Mouse (Mus musculus) thymus, postnatal 0 days (tissue): ENCODE data around the gene Nek6. TPM values are rescaled to one million over a fixed set of nuclear protein-coding genes. Genes with fewer than 3 reads are reported as not detected.

Source experiments
- DNase-seq: peaks from one replicate; pipeline ENCODE4 v3.0.0-alpha.2; 2015; ENCODE audit warnings: low spot score
- polyA plus RNA-seq: library from polyadenylated mRNA; unstranded; fragments of >200 nt; fragmentation: Nextera tagmentation; extraction: Ambion mirVana; gene quantifications from 2 replicates; pipeline ENCODE4 v1.2.1, GENCODE M21; 2015

Nek6 gene
- polyA plus RNA-seq, 1 experiment from 2014 or later = 13.4 TPM

DNA sequence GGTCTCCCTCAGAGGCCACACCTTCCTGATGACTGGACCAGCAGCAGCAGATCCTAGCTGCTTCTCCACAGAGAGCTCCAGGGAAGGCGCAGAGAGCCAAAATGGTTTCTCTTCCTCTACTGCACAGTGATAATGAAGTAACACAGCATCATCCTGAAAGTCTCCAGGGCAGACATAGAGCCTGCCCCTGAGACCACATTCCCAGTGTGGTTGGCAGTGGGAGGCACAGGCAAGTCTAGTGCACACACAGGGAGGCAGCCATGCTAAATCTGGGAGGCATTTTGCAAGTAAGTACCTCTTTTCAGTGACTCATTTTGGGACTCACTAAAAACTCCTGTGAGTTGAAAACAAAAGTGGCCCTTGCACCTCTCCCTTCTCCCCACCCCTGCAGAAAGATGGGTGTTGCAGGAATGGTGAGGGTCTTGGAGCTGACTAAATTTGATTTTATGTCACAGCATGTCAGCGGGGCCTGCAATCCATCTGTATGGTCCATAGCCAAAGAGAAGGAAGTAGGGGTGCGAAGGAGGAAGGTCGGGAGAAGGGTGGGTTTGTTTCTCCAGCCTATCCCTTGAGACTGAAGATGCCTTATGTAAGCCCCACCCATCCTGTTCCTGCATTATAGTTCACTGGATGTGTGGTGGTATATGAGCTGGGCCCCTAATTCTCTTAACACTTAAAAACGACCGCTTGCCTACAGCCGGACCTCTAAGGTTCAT, 2.3 kb upstream of the Nek6 start:
- DNase-seq = no peak

DNA sequence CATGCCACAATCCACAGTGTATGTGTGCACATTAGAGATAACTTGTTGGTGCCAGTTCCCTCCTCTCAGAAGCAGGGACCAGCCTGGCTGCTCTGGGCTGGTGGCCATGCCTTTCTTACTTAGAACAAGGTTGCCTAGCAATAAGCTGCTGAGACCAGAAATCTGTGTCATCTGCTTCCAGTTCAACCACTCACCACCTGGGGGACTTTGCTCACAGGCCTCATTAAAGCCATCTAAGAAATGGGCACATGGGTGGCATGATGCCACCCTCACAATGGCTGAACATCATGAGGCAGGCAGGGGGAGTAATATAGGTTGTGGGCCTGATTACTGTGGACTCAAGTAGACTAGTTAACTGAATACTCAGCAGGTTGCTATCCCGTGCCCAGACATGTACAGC, 1.3 kb upstream of the Nek6 start:
- no peak for DNase-seq

DNA sequence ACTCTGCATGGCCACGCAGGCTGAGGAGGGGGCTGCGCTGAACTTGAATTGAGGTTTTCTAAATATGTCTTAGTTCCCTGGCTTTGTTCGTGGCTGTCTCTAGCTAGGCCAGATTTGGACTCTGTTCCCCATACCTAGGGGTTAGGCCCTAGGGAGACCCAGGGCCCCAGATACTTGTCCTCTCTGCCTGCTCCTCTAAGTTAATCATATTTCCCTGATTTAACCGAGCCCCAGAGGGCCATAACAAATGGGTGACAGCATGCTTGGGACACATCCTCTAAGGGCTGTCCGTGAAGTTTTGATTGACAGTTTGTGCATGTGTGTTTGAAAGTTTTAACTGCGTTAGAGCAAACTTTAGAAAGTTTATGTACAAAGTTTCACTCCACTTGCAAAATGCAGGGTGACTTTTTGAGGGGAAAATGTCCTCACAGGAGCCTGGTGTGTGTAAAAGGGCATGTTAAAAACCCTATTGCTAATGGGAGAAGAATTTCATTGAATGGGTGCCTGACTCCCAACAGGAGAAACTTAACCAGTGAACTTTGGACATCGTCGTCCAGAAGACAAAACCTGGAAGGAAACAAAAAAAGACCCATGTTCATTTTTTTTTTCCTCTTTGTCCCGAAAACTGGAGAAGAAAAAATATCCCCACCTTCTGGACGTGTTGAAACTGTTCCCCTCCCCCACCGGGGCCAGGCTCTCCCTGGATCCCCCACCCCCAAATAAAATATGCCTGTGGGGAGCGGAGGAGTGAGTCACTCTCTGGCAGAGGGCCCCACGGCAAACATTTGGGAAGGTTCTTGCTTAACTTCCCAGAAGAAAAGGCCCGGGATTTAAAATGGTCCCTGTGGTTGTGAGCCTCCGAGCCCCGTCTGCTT, 1.1 kb downstream of the Nek6 start:
- no peak for DNase-seq

GRCm38 (mm10) chr2:38513183-38513529, 1.7 kb downstream of the Nek6 start:
- no peak for DNase-seq

DNA sequence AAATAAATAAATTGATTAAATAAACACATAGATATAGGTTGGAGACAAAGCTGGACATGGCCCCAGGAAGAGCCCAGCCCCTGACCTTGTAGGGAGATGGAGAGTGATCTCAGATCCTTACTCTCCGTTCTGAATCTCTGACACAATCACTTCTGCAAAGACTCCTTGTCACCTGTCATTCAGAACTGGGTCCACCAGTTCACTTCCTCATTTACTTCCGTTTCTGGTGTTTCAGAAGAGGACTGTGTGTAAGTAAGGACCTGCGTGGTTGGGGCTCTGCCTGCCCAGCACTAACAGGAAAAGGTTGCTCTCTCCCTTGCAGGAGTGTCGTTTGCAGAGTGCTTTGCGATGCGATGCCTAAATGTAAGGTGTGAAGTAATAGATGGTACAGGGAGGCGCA, 3.0 kb downstream of the Nek6 start:
- peak; percentile 19 for DNase-seq

GRCm38 (mm10) chr2:38515446-38515845, 4.0 kb downstream of the Nek6 start:
- DNase-seq = no peak

GRCm38 (mm10) chr2:38516471-38516870, 5.0 kb downstream of the Nek6 start:
- DNase-seq = no peak

DNA sequence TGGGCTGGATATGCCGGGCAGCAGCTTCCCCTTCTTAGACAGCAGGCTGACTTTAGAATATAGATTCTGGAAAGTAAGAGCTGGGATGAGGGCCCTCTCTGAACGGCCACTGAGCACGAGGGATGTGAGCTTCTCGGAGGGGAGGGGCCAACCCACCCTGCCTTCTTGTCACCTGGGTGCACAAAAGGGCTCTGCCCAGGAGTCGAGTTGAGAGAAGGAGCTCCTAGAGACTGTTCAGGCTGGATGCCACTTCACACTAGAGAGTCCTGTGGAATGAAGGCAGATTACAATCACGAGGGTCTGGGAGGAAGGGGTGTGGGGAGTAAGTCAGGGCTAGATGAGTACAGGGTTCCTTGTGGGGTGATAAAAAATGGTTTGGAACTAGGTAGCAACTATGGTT, 5.6 kb downstream of the Nek6 start:
- no peak for DNase-seq

- DNase-seq = no peak
Measured at GRCm38 (mm10) chr2:38518719-38519118, 7.3 kb downstream of the Nek6 start.

DNA sequence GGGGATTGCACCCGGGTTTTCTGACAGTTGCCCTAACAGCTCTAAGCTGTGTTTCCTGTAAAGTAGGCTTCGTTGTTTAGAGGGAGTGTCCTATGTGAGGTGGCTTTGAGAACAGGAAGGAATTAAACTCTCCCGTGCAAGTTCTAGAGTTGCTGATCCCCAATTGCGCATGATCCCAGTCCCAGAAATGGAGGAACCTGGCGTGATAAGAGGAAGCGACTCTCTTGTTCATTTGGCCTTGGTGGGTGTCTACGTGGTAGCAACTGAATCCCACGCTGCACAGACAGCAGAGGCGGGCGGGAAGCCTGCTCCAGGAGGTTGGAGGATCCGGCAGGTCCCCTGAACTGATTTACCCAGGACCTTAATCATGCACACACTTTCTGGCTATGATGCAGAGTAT, 8.5 kb downstream of the Nek6 start:
- DNase-seq = no peak

- DNase-seq = no peak
Measured at GRCm38 (mm10) chr2:38521618-38522017, 10.2 kb downstream of the Nek6 start.

DNA sequence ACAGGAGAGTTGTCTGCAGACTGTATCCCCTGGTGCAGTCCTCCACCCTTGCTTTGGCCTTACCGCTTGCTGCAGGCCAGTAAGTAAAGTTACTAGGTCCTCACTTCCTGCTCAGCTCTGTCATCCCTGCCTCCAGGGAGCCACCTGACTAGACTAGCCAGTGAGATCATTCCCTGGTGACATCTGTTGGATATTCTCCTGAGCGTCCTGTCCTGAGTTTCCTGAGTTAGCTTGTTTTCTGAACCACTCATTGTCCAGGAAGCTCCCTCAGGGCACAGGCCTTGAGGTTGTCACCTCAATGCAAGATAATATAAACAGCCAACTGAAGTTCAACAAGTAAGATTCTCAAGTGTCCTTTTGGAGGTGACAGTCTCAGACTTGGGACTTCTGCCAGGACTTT, 10.9 kb downstream of the Nek6 start:
- DNase-seq = no peak

GRCm38 (mm10) chr2:38523781-38524445, 12.5 kb downstream of the Nek6 start:
- DNase-seq = no peak

DNA sequence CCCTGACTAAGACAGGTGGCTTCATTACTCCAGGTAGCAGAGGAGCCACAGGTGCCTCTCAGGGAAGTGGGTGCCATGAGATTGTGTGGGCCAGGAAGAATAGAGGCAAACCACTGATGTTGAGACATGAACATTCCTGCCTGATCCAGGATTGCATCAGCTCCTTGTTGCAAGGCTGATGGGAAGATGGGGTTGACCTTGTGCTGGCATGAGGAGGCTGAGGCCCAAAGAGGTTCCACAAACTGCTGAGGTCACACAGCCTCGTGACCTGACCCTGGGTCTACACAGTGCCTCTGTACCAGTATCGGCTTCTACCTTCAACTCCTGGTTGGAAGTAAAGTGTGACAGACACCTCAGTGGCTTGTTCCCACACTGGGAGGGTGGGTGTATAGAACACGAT, 13.6 kb downstream of the Nek6 start:
- DNase-seq = no peak

- no peak for DNase-seq
Measured at GRCm38 (mm10) chr2:38529582-38530152, 18.2 kb downstream of the Nek6 start.

GRCm38 (mm10) chr2:38530955-38531381, 19.5 kb downstream of the Nek6 start:
- no peak for DNase-seq

DNA sequence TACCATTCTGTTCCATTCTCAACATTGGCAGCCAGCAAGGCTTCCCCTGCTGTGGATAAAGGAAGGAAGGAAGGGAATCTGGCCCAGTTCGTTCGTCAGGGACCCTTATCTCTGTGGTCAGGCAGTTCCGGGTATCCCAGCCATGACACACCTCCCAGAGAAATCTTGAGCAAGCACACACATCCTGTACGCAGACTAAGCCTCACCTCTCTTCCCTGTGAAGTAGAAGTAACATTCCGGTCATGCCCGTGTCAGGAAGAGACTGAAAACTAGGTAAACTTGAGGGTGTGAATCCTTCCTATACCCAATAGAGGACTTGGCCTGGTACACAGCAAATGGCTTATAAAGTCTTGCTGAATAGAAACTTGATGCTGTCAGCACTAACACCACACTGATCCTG, 21.9 kb downstream of the Nek6 start:
- no peak for DNase-seq

- DNase-seq = no peak
Measured at GRCm38 (mm10) chr2:38533767-38534166, 22.3 kb downstream of the Nek6 start.

DNA sequence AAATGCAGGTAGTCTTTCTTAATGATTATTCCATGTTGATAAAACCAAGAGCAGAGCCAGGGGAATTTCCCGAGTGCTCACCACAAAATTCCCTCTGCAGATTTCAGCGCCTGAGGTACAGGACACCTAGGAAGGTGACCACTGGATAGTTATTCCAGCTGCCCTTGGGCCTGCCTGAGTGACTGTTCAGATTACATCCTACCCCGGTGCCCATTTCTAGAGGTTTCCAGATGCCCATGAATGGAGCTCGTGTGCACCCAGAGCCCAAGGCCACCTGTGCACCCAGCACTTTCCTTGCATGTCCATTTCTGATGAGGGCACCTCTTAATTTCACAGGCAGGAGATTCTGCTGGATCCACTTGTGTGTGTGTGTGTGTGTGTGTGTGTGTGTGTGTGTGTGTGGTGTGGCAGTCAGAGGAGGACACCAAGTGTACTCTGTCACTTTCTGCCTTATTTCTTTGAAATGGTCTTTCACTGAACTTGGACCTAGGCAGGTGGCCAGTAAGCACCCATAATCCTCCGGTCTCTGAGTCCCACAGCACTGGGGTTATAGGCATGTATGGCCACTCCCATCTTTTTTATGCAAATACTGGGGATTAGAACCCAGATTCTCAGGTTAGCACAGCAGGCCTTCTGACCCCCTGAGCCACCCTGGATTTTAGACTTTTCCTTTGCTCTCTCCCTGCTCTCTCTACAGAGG, 22.9 kb downstream of the Nek6 start:
- no peak for DNase-seq

DNA sequence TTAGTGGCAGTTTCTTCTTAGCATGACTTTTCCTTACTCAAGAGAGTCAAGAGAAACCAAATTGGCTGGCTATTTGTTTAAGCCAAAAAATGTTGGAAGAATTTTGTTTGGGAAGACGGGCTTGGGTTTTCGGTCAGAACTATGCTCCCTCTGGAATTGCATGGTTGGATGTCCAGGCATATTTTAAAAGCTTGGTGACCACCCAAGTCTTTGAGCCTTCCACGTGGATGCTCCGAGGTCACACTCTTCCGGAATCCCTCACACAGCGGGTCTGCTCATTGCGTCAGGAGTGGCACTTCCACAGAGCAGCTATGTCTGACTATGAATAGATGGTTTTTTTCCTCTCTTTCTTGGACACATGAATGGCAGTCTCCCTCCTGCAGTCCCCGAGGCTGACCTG, 23.6 kb downstream of the Nek6 start:
- no peak for DNase-seq

GRCm38 (mm10) chr2:38535521-38536220, 24.2 kb downstream of the Nek6 start:
- DNase-seq = no peak
